Mouse (Mus musculus) liver, adult 2 months (tissue): ENCODE data around the gene Sh3bp1. TPM values are rescaled to one million over a fixed set of nuclear protein-coding genes. Genes with fewer than 3 reads are reported as not detected.

Experiments
- DNase-seq: peaks from one replicate; pipeline ENCODE4 v3.0.0-alpha.2; 2011; ENCODE audit warnings: low read depth, low spot score; ENCODE audit errors: extremely low read depth
- H3K27ac ChIP-seq: fragments of 200-500 bp; replicated peaks from 2 replicates; pipeline ENCODE4 v1.5.1; 2012; ENCODE audit warnings: low read depth, mild to moderate bottlenecking, control low read depth, inconsistent platforms, low read length; ENCODE audit not compliant: insufficient read depth
- H3K27me3 ChIP-seq: fragments of 200-500 bp; 2 replicates; pipeline ENCODE4 v1.6.1; 2012; ENCODE audit warnings: mild to moderate bottlenecking, moderate library complexity, low read length, inconsistent platforms; ENCODE audit not compliant: control insufficient read depth, insufficient read depth
- H3K36me3 ChIP-seq: fragments of 200-500 bp; 2 replicates; pipeline ENCODE4 v1.6.1; 2012; ENCODE audit warnings: low read length, inconsistent platforms; ENCODE audit not compliant: control insufficient read depth, insufficient read depth
- H3K4me1 ChIP-seq: fragments of 200-500 bp; 2 replicates; pipeline ENCODE4 v1.6.1; 2011; ENCODE audit warnings: low read length; ENCODE audit not compliant: control insufficient read depth, insufficient read depth
- H3K4me3 ChIP-seq: fragments of 200-500 bp; 2 replicates; pipeline ENCODE4 v1.5.1; 2011; ENCODE audit warnings: low read depth, mild to moderate bottlenecking, control low read depth, low read length, moderate library complexity; ENCODE audit not compliant: insufficient read depth
- H3K79me2 ChIP-seq: fragments of 200-500 bp; 2 replicates; pipeline ENCODE4 v1.6.1; 2012; ENCODE audit warnings: inconsistent platforms, mild to moderate bottlenecking, low read length, moderate library complexity; ENCODE audit not compliant: control insufficient read depth, insufficient read depth
- H3K9ac ChIP-seq: fragments of 200-500 bp; 2 replicates; pipeline ENCODE4 v1.6.1; 2012; ENCODE audit warnings: low read depth, mild to moderate bottlenecking, control low read depth, inconsistent platforms, low read length
- CTCF ChIP-seq: fragments of 200-500 bp; IDR thresholded peaks from 2 replicates; pipeline ENCODE4 v1.5.1; 2011; ENCODE audit warnings: low read depth, low read length, control low read depth
- POLR2A ChIP-seq: fragments of 200-500 bp; IDR thresholded peaks from 2 replicates; pipeline ENCODE4 v1.6.1; 2011; ENCODE audit warnings: low read length, control low read depth; ENCODE audit not compliant: insufficient read depth; ENCODE audit errors: extremely low read depth
- WGBS: fragments of 180-500 bp; shearing (Covaris S2); methylation state at CpG from one replicate; pipeline ENCODE4 v1.1.7; 2018; 5-methylcytosine and 5-hydroxymethylcytosine counted together
- polyA plus RNA-seq: library from polyadenylated mRNA; depleted of rRNA; stranded (reverse); fragments of >200 nt; gene quantifications from 2 replicates; pipeline ENCODE4 v1.2.3, GENCODE M21; 2012
- total RNA-seq: library from RNA; depleted of rRNA; stranded (reverse); fragments of >200 nt; gene quantifications from 2 replicates; pipeline ENCODE4 v1.2.3, GENCODE M21; 2014

The Sh3bp1 gene
- total and polyA plus RNA-seq, 2 experiments, result 0.37 to 6.0 TPM

DNA sequence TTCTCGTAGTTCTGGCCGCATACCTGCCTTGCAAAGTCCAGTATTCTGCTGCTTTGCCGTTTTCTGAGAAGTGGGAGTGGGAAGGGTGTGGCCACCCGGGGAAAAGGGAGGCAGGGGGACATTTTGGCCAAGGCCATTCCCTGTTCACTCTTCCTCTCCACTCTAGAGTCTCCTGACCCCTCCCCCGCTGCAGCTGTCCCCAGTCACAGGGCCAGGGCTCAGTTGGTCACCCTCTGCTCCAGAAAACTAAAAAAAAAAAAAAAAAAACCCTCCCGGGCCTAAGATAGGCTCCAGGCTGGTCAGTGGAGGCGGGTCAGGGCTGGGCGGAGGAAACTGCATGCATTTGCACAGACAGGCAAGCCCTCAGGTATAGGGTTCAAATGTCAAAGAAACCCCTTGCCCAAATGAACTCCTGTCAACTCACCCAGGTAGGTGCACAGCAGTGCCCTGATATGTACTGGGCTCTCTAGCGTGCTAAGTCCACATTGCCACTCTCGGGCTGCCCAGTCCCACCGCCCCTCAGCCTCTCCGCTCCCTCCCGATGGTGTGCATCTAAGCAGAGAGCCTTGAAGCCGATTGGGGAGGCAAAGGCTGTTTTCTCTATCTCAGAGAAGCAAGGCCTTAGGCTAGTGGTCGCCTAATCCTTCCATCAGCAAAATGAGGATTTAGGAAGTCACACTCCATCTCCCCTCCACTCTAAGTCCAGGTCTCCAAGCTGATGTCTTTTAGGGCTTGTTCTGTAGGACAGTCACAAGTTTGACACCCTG, 27.6 kb downstream of the Sh3bp1 start:
- no peaks in the 10 kb centered on the region for H3K36me3 ChIP-seq
- peak overlapping the region; percentile 24 for H3K9ac ChIP-seq
- H3K4me3 ChIP-seq, result peak overlapping the region; percentile 43
- DNase-seq, result peak; percentile 59
- no peaks in the 10 kb centered on the region for H3K79me2 ChIP-seq
- H3K27me3 ChIP-seq, result no peaks in the 10 kb centered on the region
- 25% methylated on average over 15 of the region's 15 CpGs for WGBS
- no peak for TF ChIP-seq POLR2A
- no peak for TF ChIP-seq CTCF
- peak overlapping the region; percentile 30; the same call in 1 of the 2 replicates for H3K27ac ChIP-seq
- H3K4me1 ChIP-seq, result peaks cover 11% of the 10 kb centered on the region; the same call in 1 of the 2 replicates

GRCm38 (mm10) chr15:78927788-78928457, 28.4 kb downstream of the Sh3bp1 start:
- H3K4me3 ChIP-seq, result peak overlapping the region; percentile 43; the same call in 1 of the 2 replicates
- no peak overlapping the region for H3K27ac ChIP-seq
- peak overlapping the region; percentile 20 for H3K9ac ChIP-seq
- H3K36me3 ChIP-seq, result no peaks in the 10 kb centered on the region
- peaks cover 11% of the 10 kb centered on the region; the same call in 1 of the 2 replicates for H3K4me1 ChIP-seq
- DNase-seq, result peak; percentile 30
- no peaks in the 10 kb centered on the region for H3K27me3 ChIP-seq
- TF ChIP-seq POLR2A, result no peak
- TF ChIP-seq CTCF, result no peak
- no peaks in the 10 kb centered on the region for H3K79me2 ChIP-seq
- WGBS, result 5% methylated on average over 29 of the region's 35 CpGs

- 66% methylated on average over 8 of the region's 8 CpGs for WGBS
- Histone ChIP-seq H3K36me3 (no peaks in the 10 kb centered on the region), H3K27ac (no peak overlapping the region), H3K79me2 (no peaks in the 10 kb centered on the region), H3K4me3 (no peak overlapping the region), H3K4me1 (peaks cover 11% of the 10 kb centered on the region; the same call in 1 of the 2 replicates), H3K27me3 (no peaks in the 10 kb centered on the region), H3K9ac (no peak overlapping the region)
- DNase-seq, result no peak
- no peak for TF ChIP-seq POLR2A
- TF ChIP-seq CTCF, result no peak
These were observed 29.0 kb downstream of the Sh3bp1 start for GRCm38 (mm10) chr15:78928539-78928938.

GRCm38 (mm10) chr15:78930192-78930706, 30.7 kb downstream of the Sh3bp1 start:
- 93% methylated on average over 6 of the region's 6 CpGs for WGBS

DNA sequence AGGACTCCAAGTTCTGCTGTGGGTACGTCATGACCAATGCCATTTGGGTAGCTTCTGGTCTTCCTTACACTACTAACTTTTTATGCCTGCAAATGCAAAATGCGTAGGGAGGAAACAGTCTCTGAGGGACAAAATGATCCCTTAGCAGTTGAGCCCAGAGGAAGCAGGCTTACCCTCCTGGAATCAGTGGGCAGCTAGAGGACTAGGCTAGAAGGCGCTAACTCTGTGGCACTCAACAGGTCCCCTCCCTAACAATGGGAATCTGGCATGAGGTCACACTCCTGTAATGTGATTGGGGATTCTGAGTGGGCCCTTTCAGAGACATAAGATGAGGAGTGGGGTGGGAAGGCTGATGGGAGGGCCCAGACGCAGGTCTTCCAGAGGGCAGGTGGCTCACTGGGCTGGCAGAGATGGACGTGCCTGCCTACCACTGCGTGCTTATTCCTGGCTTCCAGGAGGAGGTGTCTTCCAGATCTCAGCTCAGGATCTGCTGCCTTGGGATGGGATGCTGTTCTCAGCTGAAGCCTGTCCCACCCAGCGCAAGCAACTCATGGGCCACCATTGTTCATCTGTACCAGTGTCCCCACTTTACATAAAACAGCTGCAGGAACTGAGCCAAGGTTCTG, 31.3 kb downstream of the Sh3bp1 start:
- Histone ChIP-seq H3K4me3 (no peak overlapping the region), H3K27ac (no peak overlapping the region), H3K9ac (no peak overlapping the region), H3K4me1 (peaks cover 12% of the 10 kb centered on the region), H3K79me2 (no peaks in the 10 kb centered on the region; the same call in 1 of the 2 replicates), H3K36me3 (no peaks in the 10 kb centered on the region), H3K27me3 (no peaks in the 10 kb centered on the region)
- TF ChIP-seq CTCF, result no peak
- DNase-seq, result no peak
- WGBS, result 96% methylated on average over 7 of the region's 7 CpGs

More at GRCm38 (mm10) chr15:78930192-78930706, 30.7 kb downstream of the Sh3bp1 start:
- Histone ChIP-seq H3K4me3 (no peak overlapping the region), H3K9ac (no peak overlapping the region), H3K27ac (no peak overlapping the region), H3K4me1 (peaks cover 13% of the 10 kb centered on the region), H3K36me3 (no peaks in the 10 kb centered on the region), H3K27me3 (no peaks in the 10 kb centered on the region), H3K79me2 (no peaks in the 10 kb centered on the region; the same call in 1 of the 2 replicates)
- no peak for DNase-seq
- TF ChIP-seq POLR2A (no peak), CTCF (no peak)
